Mouse (Mus musculus) kidney, postnatal 0 days (tissue): ENCODE data around the gene Itpr2. TPM values are rescaled to one million over a fixed set of nuclear protein-coding genes. Genes with fewer than 3 reads are reported as not detected.

ENCODE experiments used
- ATAC-seq: fragments of 200-750 bp; cut with Nextera tagmentation; replicated peaks from 2 replicates; pipeline ENCODE4 v1.8.0; 2017; ENCODE audit warnings: low read depth, moderate number of reproducible peaks, moderate TSS enrichment, moderate library complexity; ENCODE audit not compliant: low FRiP score
- DNase-seq: peaks from one replicate; pipeline ENCODE4 v3.0.0-alpha.2; 2016; ENCODE audit warnings: low spot score
- H3K27ac ChIP-seq: fragments of 300-500 bp; sonication (generic); 2 replicates; pipeline ENCODE4 v1.5.1; 2014; ENCODE audit warnings: mild to moderate bottlenecking
- H3K27me3 ChIP-seq: fragments of 300-500 bp; sonication (generic); 2 replicates; pipeline ENCODE4 v1.6.1; 2014; ENCODE audit warnings: low read length, mixed read lengths; ENCODE audit not compliant: insufficient read depth
- H3K36me3 ChIP-seq: fragments of 300-500 bp; sonication (generic); 2 replicates; pipeline ENCODE4 v1.6.1; 2014; ENCODE audit warnings: low read length, mixed read lengths; ENCODE audit not compliant: insufficient read depth
- H3K4me1 ChIP-seq: fragments of 300-500 bp; sonication (generic); replicated peaks from 2 replicates; pipeline ENCODE4 v1.6.1; 2014; ENCODE audit warnings: antibody characterized with exemption, low read length, mixed read lengths; ENCODE audit not compliant: insufficient read depth
- H3K4me2 ChIP-seq: fragments of 300-500 bp; sonication (generic); 2 replicates; pipeline ENCODE4 v1.6.1; 2014; ENCODE audit warnings: mild to moderate bottlenecking, low read length, moderate library complexity, mixed read lengths
- H3K4me3 ChIP-seq: fragments of 300-500 bp; sonication (generic); replicated peaks from 2 replicates; pipeline ENCODE4 v1.5.1; 2014; ENCODE audit warnings: low read depth, low read length
- H3K9ac ChIP-seq: fragments of 300-500 bp; sonication (generic); 2 replicates; pipeline ENCODE4 v1.6.1; 2014; ENCODE audit warnings: low read depth, low read length
- H3K9me3 ChIP-seq: fragments of 300-500 bp; sonication (generic); replicated peaks from 2 replicates; pipeline ENCODE4 v1.6.1; 2016; ENCODE audit warnings: low read length, inconsistent platforms, mixed read lengths
- CTCF ChIP-seq: IDR thresholded peaks from 2 replicates; pipeline ENCODE4 v1.5.1; 2016; ENCODE audit warnings: antibody characterized with exemption, low read depth, mild to moderate bottlenecking, moderate library complexity
- WGBS: fragments of 180-500 bp; shearing (Covaris S2); extraction: QIAGEN DNeasy Blood & Tissue Kit; methylation state at CpG from one replicate; pipeline ENCODE4 v1.1.7; 2014; 5-methylcytosine and 5-hydroxymethylcytosine counted together
- polyA plus RNA-seq: library from polyadenylated mRNA; unstranded; fragments of >200 nt; fragmentation: Nextera tagmentation; extraction: Ambion mirVana; gene quantifications from 2 replicates; pipeline ENCODE4 v1.2.1, GENCODE M21; 2015

Itpr2 gene
- polyA plus RNA-seq, 1 experiment from 2014 or later, result 17.4 TPM

DNA sequence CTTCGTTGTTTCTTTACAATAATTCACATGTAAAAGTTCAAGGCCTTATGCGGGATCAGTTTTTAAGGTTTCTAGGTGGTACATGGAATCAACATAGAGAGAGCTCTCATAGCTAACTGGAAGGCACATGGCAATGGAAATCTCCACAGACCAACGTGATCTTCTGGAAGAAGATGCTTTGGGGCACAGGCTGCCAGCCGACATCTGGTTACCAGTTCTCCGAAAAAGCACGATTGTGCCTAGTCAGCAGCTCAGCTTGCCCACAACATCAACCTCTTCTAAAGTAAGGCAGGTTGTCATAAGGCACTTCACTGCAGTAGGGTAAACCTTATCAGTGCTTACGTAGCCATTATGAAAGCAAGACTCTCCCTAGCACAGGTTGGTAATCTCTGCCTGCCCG lies 175.4 kb downstream of the Itpr2 start:
- Histone ChIP-seq H3K27me3 (no peaks in the 10 kb centered on the region), H3K4me3 (no peak overlapping the region), H3K27ac (no peak overlapping the region), H3K4me2 (no peak overlapping the region), H3K36me3 (no peaks in the 10 kb centered on the region), H3K9ac (no peak overlapping the region), H3K4me1 (no peaks in the 10 kb centered on the region), H3K9me3 (no peaks in the 10 kb centered on the region)
- ATAC-seq (no peak), DNase-seq (no peak)
- TF ChIP-seq CTCF, result no peak
- WGBS, result 95% methylated on average over 8 of the region's 8 CpGs

DNA sequence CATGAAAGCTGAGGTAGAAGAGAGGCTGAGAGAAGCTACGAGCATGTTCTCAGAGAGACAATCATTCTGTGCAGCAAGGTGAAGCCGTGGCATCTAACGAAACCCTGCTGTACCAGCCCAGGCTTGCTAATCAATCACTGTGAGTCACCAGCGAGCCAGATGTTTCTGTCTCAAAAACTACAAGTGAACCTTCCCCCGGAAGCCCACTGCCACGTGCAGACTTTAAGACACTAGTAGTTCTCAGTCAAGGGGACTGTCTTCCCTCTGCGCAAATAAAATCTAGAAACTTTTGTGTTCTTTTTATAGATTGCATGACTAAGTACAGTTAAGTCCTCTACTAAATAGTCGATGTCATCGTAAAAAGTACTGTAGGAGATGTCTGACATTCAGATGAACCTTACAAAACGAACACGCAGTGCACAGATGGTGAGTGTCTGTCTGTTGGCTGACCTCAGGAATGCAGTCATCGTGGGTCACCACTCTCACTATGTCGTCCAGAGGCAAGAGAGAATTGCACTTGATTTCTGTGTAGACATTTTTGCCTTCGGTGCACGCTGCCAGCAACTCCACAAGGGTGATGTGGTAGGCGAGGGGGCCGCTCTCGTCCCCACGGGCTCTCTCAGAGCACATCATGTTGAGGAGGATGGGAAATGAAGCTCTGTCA lies 177.3 kb downstream of the Itpr2 start:
- no peak overlapping the region for H3K4me3 ChIP-seq
- no peaks in the 10 kb centered on the region for H3K36me3 ChIP-seq
- no peak overlapping the region for H3K4me2 ChIP-seq
- no peaks in the 10 kb centered on the region for H3K4me1 ChIP-seq
- no peaks in the 10 kb centered on the region for H3K27me3 ChIP-seq
- 48% methylated on average over 19 of the region's 19 CpGs for WGBS
- no peak for ATAC-seq
- H3K9me3 ChIP-seq, result no peaks in the 10 kb centered on the region
- no peak overlapping the region for H3K27ac ChIP-seq
- no peak for TF ChIP-seq CTCF
- no peak overlapping the region for H3K9ac ChIP-seq
- DNase-seq, result peak; percentile 58

DNA sequence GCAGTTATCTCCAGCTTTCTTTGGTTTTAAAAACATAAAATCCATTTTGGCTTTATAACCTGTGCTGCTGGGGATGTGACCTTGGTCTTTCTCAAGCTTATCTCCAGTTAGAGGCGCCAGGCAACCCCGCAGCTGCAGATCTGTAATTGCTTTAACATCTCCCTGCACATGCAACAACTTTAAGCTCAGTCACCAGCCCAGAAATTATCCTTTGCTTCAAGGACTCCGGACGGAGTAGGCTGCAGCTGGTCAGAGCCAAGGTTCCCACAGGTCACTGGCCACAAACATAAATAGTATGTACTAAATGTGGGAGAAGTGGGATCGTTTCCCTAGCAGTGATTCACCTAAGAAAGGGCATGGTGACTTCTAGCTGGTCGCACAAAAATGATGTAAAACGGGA lies 179.5 kb downstream of the Itpr2 start:
- Histone ChIP-seq H3K36me3 (no peaks in the 10 kb centered on the region), H3K27me3 (no peaks in the 10 kb centered on the region), H3K9me3 (no peaks in the 10 kb centered on the region), H3K4me1 (no peaks in the 10 kb centered on the region), H3K9ac (no peak overlapping the region), H3K4me2 (no peak overlapping the region), H3K4me3 (no peak overlapping the region), H3K27ac (no peak overlapping the region)
- WGBS, result 27% methylated on average over 7 of the region's 7 CpGs
- ATAC-seq (no peak), DNase-seq (no peak)
- no peak for TF ChIP-seq CTCF

DNA sequence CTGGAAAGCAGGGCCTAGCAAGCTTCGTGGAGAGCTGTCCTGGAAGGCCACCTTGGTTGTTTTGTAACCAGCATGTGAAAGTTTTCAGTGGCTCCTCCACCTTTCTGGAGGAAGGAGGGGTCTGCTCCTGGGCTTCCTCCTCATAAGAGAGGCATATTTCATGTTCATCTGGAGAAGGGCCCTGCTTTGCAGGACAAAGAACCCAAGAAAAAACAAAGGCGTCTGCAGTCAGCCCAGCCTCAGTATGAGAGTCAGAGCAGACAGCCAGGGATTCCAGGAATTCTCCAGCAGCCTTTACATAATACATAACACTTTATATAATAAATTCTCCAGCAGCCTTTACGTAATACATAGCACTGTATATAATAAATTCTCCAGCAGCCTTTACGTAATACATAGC lies 180.1 kb downstream of the Itpr2 start:
- H3K27me3 ChIP-seq, result no peaks in the 10 kb centered on the region
- ATAC-seq, result no peak
- 45% methylated on average over 4 of the region's 4 CpGs for WGBS
- peak; percentile 67 for DNase-seq
- H3K4me3 ChIP-seq, result no peak overlapping the region
- no peak for TF ChIP-seq CTCF
- no peaks in the 10 kb centered on the region for H3K4me1 ChIP-seq
- no peak overlapping the region for H3K4me2 ChIP-seq
- no peaks in the 10 kb centered on the region for H3K9me3 ChIP-seq
- H3K36me3 ChIP-seq, result no peaks in the 10 kb centered on the region
- H3K9ac ChIP-seq, result no peak overlapping the region
- no peak overlapping the region for H3K27ac ChIP-seq

DNA sequence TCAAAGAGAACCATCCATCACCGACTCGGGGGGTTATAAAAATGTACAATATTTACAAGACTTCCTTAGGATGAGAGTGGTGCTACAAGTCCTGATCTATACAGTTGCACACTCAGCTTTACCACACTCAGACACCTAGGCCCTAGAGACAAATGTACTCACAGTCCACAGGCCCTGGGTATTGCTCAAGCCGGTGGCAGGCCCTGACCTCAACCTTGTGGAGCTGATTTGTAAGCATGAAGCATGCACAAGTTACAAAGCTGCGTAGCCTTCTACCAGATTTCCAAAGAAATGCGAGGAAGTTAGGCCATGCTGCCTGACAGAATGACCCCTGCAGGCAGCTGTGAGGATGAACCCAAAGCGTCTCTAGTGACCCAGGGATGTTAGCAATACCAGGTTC lies 185.6 kb downstream of the Itpr2 start:
- no peak for TF ChIP-seq CTCF
- Histone ChIP-seq H3K4me2 (no peak overlapping the region), H3K9me3 (no peaks in the 10 kb centered on the region), H3K4me3 (no peak overlapping the region), H3K27me3 (no peaks in the 10 kb centered on the region), H3K4me1 (no peaks in the 10 kb centered on the region), H3K27ac (no peak overlapping the region), H3K9ac (no peak overlapping the region), H3K36me3 (no peaks in the 10 kb centered on the region; the same call in 1 of the 2 replicates)
- DNase-seq (no peak), ATAC-seq (no peak)
- WGBS, result 78% methylated on average over 6 of the region's 6 CpGs

DNA sequence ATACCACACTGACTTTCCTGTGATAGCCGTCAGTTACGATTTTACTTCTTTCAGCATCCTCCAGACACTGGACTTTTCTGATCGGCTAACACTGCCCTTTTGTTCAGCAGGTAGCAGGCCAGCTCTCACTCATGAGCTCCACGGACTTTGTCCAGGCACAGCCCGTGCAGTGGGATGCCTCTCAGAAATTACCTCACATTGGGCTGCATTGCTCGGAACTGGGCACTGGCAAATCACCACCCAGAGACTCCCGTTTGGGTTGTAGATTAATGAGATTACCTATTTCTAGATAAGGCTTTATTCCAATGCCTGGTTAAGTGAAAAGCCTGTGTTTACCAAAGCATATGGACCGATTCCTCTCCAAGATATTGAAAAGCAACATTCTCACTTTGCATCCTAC lies 186.9 kb downstream of the Itpr2 start:
- Histone ChIP-seq H3K9me3 (no peaks in the 10 kb centered on the region), H3K27me3 (no peaks in the 10 kb centered on the region), H3K9ac (no peak overlapping the region), H3K27ac (no peak overlapping the region), H3K4me3 (no peak overlapping the region), H3K4me2 (no peak overlapping the region), H3K4me1 (0 out of 2 replicates have a peak, but pooled peaks cover 2% of the 10 kb centered on the region), H3K36me3 (no peaks in the 10 kb centered on the region; the same call in 1 of the 2 replicates)
- no peak for TF ChIP-seq CTCF
- DNase-seq (no peak), ATAC-seq (no peak)
- 87% methylated on average over 8 of the region's 8 CpGs for WGBS

DNA sequence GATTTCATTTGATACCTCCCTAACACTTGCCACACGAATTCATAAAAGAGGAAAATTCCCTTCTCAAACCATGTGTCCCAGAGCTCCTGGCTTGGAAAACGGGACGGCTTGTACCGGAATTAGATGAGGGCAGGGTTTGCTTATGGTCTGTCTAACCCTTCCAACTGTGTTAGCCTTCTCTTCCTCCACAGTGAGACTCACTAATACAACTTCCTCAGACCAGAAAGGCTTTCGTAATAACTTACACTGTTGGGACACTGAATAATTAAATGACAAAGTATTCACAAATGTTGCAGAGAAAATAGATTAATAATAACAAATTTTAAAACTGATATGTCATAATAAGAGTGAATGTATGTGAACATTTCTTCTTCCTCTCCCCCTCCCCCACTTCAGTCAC lies 187.7 kb downstream of the Itpr2 start:
- 87% methylated on average over 5 of the region's 5 CpGs for WGBS
- ATAC-seq (no peak), DNase-seq (no peak)
- H3K4me3 ChIP-seq, result no peak overlapping the region
- no peak overlapping the region for H3K4me2 ChIP-seq
- no peaks in the 10 kb centered on the region; the same call in 1 of the 2 replicates for H3K36me3 ChIP-seq
- H3K9ac ChIP-seq, result no peak overlapping the region
- H3K27ac ChIP-seq, result no peak overlapping the region
- 0 out of 2 replicates have a peak, but pooled peaks cover 2% of the 10 kb centered on the region for H3K4me1 ChIP-seq
- TF ChIP-seq CTCF, result no peak
- no peaks in the 10 kb centered on the region for H3K27me3 ChIP-seq
- no peaks in the 10 kb centered on the region for H3K9me3 ChIP-seq
